Comparison of ENCODE assay signal across 16 mouse cellular contexts in the genomic region with DNA sequence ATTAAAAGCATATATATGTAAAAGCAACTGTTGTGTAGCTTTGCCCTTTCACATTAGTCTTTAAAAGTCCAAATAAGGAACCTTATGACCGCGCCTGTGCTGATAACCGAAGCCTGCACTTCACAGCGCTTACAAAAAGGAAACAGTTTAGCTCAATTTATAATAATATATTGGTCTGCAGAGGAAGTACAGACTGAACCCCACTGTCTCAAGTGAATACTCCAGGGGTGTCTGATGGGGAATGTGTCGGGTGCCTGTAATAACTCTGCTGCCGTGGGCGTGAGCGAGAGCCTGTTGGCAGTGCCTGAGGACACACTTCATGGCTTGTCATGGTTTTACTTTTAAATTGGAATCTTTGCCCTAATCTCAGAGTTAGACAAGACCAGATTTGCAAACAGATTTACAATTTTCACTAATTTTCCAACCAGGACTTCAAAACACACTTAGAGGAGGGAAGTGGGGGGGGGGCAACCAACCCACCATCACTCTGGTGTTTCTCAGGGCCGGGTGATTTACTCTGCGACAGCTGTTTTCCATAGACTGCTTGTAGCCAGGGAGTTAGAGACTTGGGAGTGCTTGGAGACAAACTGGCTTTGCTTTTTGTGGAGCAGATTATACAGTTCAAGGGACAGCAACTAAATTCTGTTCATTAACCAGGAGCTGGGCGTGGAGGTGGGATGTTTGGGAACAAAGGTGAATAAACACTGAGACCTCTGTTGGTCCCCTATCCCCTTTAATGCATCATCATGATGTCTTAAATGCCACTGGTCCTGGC.
A peak's percentile ranks its signal among the peaks of the same experiment; 100 is the strongest.
DNase-seq lines count a peak whose midpoint lies in the region; ATAC-seq lines count a peak whose summit lies in the region.
"Had no signal": no experiment of that assay in that cellular context is flagged by ENCODE, and none has a peak within 500 bp of the region (broad histone marks: within the 10 kb centered on the region; RNA-seq: fewer than 3 reads in every experiment).

No protein-coding gene starts in this region.

- peak; percentile 44 for ATAC-seq in limb, embryonic 12.5 days (ENCODE audit: insufficient number of reproducible peaks, insufficient read depth, low FRiP score, low TSS enrichment, low read depth)
- ATAC-seq: intestine, embryonic 15.5 days had no signal

- WGBS in heart, embryonic 10.5 days, result 81% methylated on average over 11 of the region's 11 CpGs
- 21% methylated on average over 11 of the region's 11 CpGs for WGBS in limb, embryonic 12.5 days

- H3K4me1 ChIP-seq in heart, embryonic 10.5 days, result peaks cover 19% of the 10 kb centered on the region
- H3K4me1 ChIP-seq in limb, embryonic 12.5 days (replicated peaks), result peaks cover 40% of the 10 kb centered on the region
- H3K4me1 ChIP-seq: heart, embryonic 15.5 days had no signal

- no peaks in the 10 kb centered on the region for H3K27me3 ChIP-seq in heart, embryonic 10.5 days (ENCODE audit: insufficient read depth, poor library complexity, severe bottlenecking)
- no peaks in the 10 kb centered on the region for H3K27me3 ChIP-seq in limb, embryonic 12.5 days
- H3K27me3 ChIP-seq: heart, embryonic 15.5 days; intestine, embryonic 15.5 days; megakaryocyte, embryonic 14.5 days; neural tube, embryonic 12.5 days had no signal

- peaks cover 7% of the 10 kb centered on the region; the same call in 1 of the 2 replicates for H3K36me3 ChIP-seq in heart, embryonic 10.5 days
- H3K36me3 ChIP-seq in limb, embryonic 12.5 days, result no peaks in the 10 kb centered on the region; the same call in 1 of the 2 replicates
- H3K36me3 ChIP-seq: heart, embryonic 15.5 days; intestine, embryonic 15.5 days; neural tube, embryonic 12.5 days had no signal

- no peak for DNase-seq in heart, embryonic 10.5 days (ENCODE audit: low spot score)
- no peak for DNase-seq in heart, postnatal 10 days
- DNase-seq in embryo, embryonic 10.5 days (ENCODE audit: low spot score), result peak; percentile 58
- peak; percentile 69 to 75 for DNase-seq in kidney, adult 8-10 months
- no peak for DNase-seq in cerebellum, adult 9-11 months
- DNase-seq in thymus, adult 18-20 months, result no peak
- no peak for DNase-seq in testis, postnatal 10 days (ENCODE audit: low spot score)
- DNase-seq: adrenal gland, adult 2 months; gastrocnemius, postnatal 10 days; lung, adult 18-20 months; right cerebral cortex, postnatal 25 days had no signal

- intact Hi-C loops in heart, postnatal 10 days (cut with DNase I), result no loop called here

- no peak overlapping the region for H3K9ac ChIP-seq in limb, embryonic 12.5 days (replicated peaks)
- H3K9ac ChIP-seq: heart, embryonic 15.5 days; intestine, embryonic 15.5 days; neural tube, embryonic 12.5 days had no signal

- no peaks in the 10 kb centered on the region for H3K9me3 ChIP-seq in heart, embryonic 10.5 days
- no peaks in the 10 kb centered on the region for H3K9me3 ChIP-seq in limb, embryonic 12.5 days
- H3K9me3 ChIP-seq: heart, embryonic 15.5 days; intestine, embryonic 15.5 days; neural tube, embryonic 12.5 days had no signal

- peak overlapping the region; percentile 17; the same call in 1 of the 2 replicates for H3K27ac ChIP-seq in heart, embryonic 10.5 days
- H3K27ac ChIP-seq in limb, embryonic 12.5 days, result peak overlapping the region; percentile 87
- H3K27ac ChIP-seq: heart, embryonic 15.5 days; intestine, embryonic 15.5 days; neural tube, embryonic 12.5 days had no signal

- no peak overlapping the region for H3K4me3 ChIP-seq in heart, embryonic 10.5 days
- no peak overlapping the region for H3K4me3 ChIP-seq in limb, embryonic 12.5 days (replicated peaks)
- H3K4me3 ChIP-seq: heart, embryonic 15.5 days; intestine, embryonic 15.5 days; megakaryocyte, embryonic 14.5 days; neural tube, embryonic 12.5 days had no signal

- no peak overlapping the region; the same call in 1 of the 2 replicates for H3K4me2 ChIP-seq in limb, embryonic 12.5 days
- H3K4me2 ChIP-seq: heart, embryonic 15.5 days; intestine, embryonic 15.5 days; neural tube, embryonic 12.5 days had no signal

Comparison
In these comparisons a context has a peak if more than half of its experiments do, and no peak if none do; other contexts are left out.
1. DNase-seq: peak in embryo, embryonic 10.5 days (single experiment) and kidney, adult 8-10 months (2 of 2); none in heart, embryonic 10.5 days (single experiment), heart, postnatal 10 days (0 of 2), cerebellum, adult 9-11 months (single experiment), thymus, adult 18-20 months (0 of 2) and testis, postnatal 10 days (single experiment).